Mouse (Mus musculus) bone marrow macrophage, adult 2 months (primary cell): ENCODE measurements around the gene Chil1.

Experiments
- CTCF ChIP-seq: IDR thresholded peaks from 2 replicates; pipeline ENCODE4 v1.5.1; 2012; ENCODE audit warnings: low read depth, mild to moderate bottlenecking, low read length, moderate library complexity
- POLR2A ChIP-seq: IDR thresholded peaks from 2 replicates; pipeline ENCODE4 v1.6.1; 2012; ENCODE audit warnings: mild to moderate bottlenecking, low read depth, low read length, borderline replicate concordance

GRCm38 (mm10) chr1:134200998-134201686, 19.2 kb downstream of the Chil1 start:
- no peak for TF ChIP-seq CTCF
- no peak for TF ChIP-seq POLR2A
